Mouse (Mus musculus) skeletal muscle tissue, postnatal 0 days (tissue): ENCODE data around the gene 2610001J05Rik. TPM values are rescaled to one million over a fixed set of nuclear protein-coding genes. Genes with fewer than 3 reads are reported as not detected.

Source experiments
- polyA plus RNA-seq: library from polyadenylated mRNA; unstranded; fragments of >200 nt; fragmentation: Nextera tagmentation; extraction: Ambion mirVana; gene quantifications from 2 replicates; pipeline ENCODE4 v1.2.1, GENCODE M21; 2015

Gene 2610001J05Rik
- 92.9 and 99.3 TPM in 2 replicates for polyA plus RNA-seq

DNA sequence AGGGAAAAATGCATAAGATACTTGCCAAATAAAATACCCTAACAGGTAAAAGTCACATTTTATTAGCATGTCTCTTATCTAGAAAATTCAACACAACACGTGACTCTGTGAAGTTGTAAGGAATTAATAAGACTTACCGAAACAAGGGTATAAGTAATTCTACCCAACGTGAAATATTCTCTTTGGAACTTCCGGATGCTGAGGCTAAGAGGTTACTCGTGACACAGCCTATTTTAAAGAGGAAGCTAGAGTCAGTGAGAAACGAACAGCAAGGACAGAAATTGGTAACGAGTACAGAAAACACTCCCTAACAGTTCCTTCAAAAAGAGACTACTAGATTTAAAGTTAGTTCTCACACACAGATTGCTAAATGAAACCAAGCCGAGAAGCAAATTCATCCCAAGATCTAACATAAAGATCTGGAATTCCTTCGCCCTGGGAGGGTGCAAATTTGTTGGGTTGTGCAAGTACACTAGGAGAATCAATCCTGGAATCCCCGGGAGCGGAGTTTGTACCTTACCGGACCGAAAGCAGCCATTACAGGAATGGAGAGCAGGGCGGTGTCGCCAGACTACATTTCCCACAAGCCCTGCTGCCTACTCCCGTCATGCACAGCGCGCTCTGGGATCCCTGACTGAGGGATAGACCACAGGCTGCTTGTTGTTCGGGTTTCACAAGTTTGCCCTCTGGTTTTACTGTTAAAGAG is at the start of gene 2610001J05Rik:
TSS of gene 2610001J05Rik (minus strand) at position 600 of the 706 bp plus-strand sequence.

GRCm38 (mm10) chr6:13839345-13840054 is 31.8 kb downstream of the 2610001J05Rik start, which contains the start of gene Gpr85:
Gene Gpr85, minus strand, starts transcription at chr6:13839942.

Other genes starting within 250 kb of the 2610001J05Rik start
- 6.0 and 7.4 TPM in 2 replicates for gene Bmt2, start 193.6 kb downstream of the 2610001J05Rik start, polyA plus RNA-seq
- gene Gpr85, start 31.6 kb downstream of the 2610001J05Rik start, polyA plus RNA-seq: 3.7 and 3.8 TPM in 2 replicates